Mouse (Mus musculus) liver, embryonic 14.5 days (tissue): Measurements from ENCODE around the gene Birc3. TPM values are rescaled to one million over a fixed set of nuclear protein-coding genes. Genes with fewer than 3 reads are reported as not detected.
A peak's percentile ranks its signal among the peaks of the same experiment; 100 is the strongest.

Experiments
- ATAC-seq: fragments of 200-750 bp; cut with Nextera tagmentation; 2 replicates; pipeline ENCODE4 v1.8.0; 2017; ENCODE audit warnings: moderate number of reproducible peaks, mild to moderate bottlenecking, moderate library complexity; ENCODE audit not compliant: insufficient read depth
- DNase-seq, 3 experiments: peaks; one replicate each; pipeline ENCODE4 v3.0.0-alpha.2; 2012 to 2013; ENCODE audit warnings: low read depth in 3 of 3, low spot score in 3 of 3
- H3K27ac ChIP-seq: fragments of 300-500 bp; sonication (generic); 2 replicates; pipeline ENCODE4 v1.5.1; 2014; ENCODE audit warnings: moderate library complexity, mild to moderate bottlenecking, control low read depth, inconsistent platforms
- H3K27me3 ChIP-seq: fragments of 300-500 bp; sonication (generic); 2 replicates; pipeline ENCODE4 v1.6.1; 2014; ENCODE audit warnings: mild to moderate bottlenecking, low read length, moderate library complexity; ENCODE audit not compliant: control insufficient read depth, insufficient read depth
- H3K36me3 ChIP-seq: fragments of 300-500 bp; sonication (generic); replicated peaks from 2 replicates; pipeline ENCODE4 v1.6.1; 2014; ENCODE audit warnings: low read depth; ENCODE audit not compliant: control insufficient read depth, insufficient read depth
- H3K4me1 ChIP-seq, 2 experiments: fragments of 200-500 bp in 1 of 2; fragments of 300-500 bp in 1 of 2; sonication (generic) in 1 of 2; replicated peaks; 2 replicates each; pipeline ENCODE4 v1.6.1; 2012 to 2014; ENCODE audit warnings: antibody characterized with exemption in 1 of 2, inconsistent platforms in 1 of 2, low read length in 1 of 2; ENCODE audit not compliant: control insufficient read depth in 2 of 2, insufficient read depth in 2 of 2
- H3K4me2 ChIP-seq: fragments of 300-500 bp; sonication (generic); 2 replicates; pipeline ENCODE4 v1.6.1; 2014; ENCODE audit warnings: low read depth, mild to moderate bottlenecking, control low read depth, moderate library complexity
- H3K4me3 ChIP-seq, 2 experiments: fragments of 200-500 bp in 1 of 2; fragments of 300-500 bp in 1 of 2; sonication (generic) in 1 of 2; 2 replicates each; pipeline ENCODE4 v1.5.1; 2012 to 2014; ENCODE audit warnings: low read depth in 2 of 2, low read length in 2 of 2, mild to moderate bottlenecking in 2 of 2, control low read depth in 1 of 2, inconsistent platforms in 1 of 2, moderate library complexity in 1 of 2; ENCODE audit not compliant: insufficient read depth in 1 of 2
- H3K9ac ChIP-seq: fragments of 300-500 bp; sonication (generic); replicated peaks from 2 replicates; pipeline ENCODE4 v1.6.1; 2014; ENCODE audit warnings: mild to moderate bottlenecking, control low read depth, moderate library complexity
- H3K9me3 ChIP-seq: fragments of 300-500 bp; sonication (generic); 2 replicates; pipeline ENCODE4 v1.6.1; 2016; ENCODE audit warnings: low read length, mixed read lengths; ENCODE audit not compliant: control insufficient read depth
- CTCF ChIP-seq: IDR thresholded peaks from 2 replicates; pipeline ENCODE4 v1.5.1; 2016; ENCODE audit warnings: antibody characterized with exemption, low read depth, control low read depth
- EP300 ChIP-seq: IDR thresholded peaks from 2 replicates; pipeline ENCODE4 v1.6.1; 2016; ENCODE audit warnings: antibody characterized with exemption, low read depth
- WGBS: fragments of 180-500 bp; shearing (Covaris S2); extraction: QIAGEN DNeasy Blood & Tissue Kit; methylation state at CpG from one replicate; pipeline ENCODE4 v1.1.7; 2014; ENCODE audit not compliant: insufficient replicate concordance; 5-methylcytosine and 5-hydroxymethylcytosine counted together
- polyA plus RNA-seq, 2 experiments: library from polyadenylated mRNA; depleted of rRNA in 1 of 2; stranded (reverse) in 1 of 2; unstranded in 1 of 2; fragments of >200 nt; fragmentation: Nextera tagmentation in 1 of 2; extraction: Ambion mirVana in 1 of 2; gene quantifications; 2 replicates each; pipeline versions ENCODE4 v1.2.1 to v1.2.3; 2012 to 2014

Gene Birc3
- polyA plus RNA-seq, 2 experiments = 4.7 TPM

GRCm38 (mm10) chr9:7873511-7874211 lies 675 bp upstream of the Birc3 start:
- H3K4me2 ChIP-seq = peak overlapping the region; percentile 75
- H3K36me3 ChIP-seq = no peaks in the 10 kb centered on the region
- WGBS = 69% methylated on average over 8 of the region's 8 CpGs
- DNase-seq (no peak), ATAC-seq (no peak)
- H3K9ac ChIP-seq = peak overlapping the region; percentile 62; the same call in 1 of the 2 replicates
- TF ChIP-seq CTCF (peak; percentile 40; the same call in 1 of the 2 replicates), EP300 (no peak)
- H3K4me3 ChIP-seq = peak overlapping the region in 1 of 2 experiments; percentile 57; a peak in 2 of 4 replicates
- no peaks in the 10 kb centered on the region for H3K27me3 ChIP-seq
- H3K4me1 ChIP-seq = peaks cover 0 to 15% of the 10 kb centered on the region in 2 experiments; a peak in 3 of 4 replicates
- peak overlapping the region; percentile 50; the same call in 1 of the 2 replicates for H3K27ac ChIP-seq
- no peaks in the 10 kb centered on the region for H3K9me3 ChIP-seq

- DNase-seq (no peak), ATAC-seq (peak; percentile 24; the same call in 1 of the 2 replicates)
- Histone ChIP-seq H3K9me3 (no peaks in the 10 kb centered on the region), H3K36me3 (no peaks in the 10 kb centered on the region), H3K4me2 (peak overlapping the region; percentile 75), H3K9ac (peak overlapping the region; percentile 62), H3K27ac (peak overlapping the region; percentile 50; the same call in 1 of the 2 replicates), H3K4me3 (peak overlapping the region; percentile 57 to 73), H3K4me1 (peaks cover 0 to 15% of the 10 kb centered on the region in 2 experiments; a peak in 3 of 4 replicates), H3K27me3 (no peaks in the 10 kb centered on the region)
- 11% methylated on average over 23 of the region's 23 CpGs for WGBS
- TF ChIP-seq EP300 = no peak
- no peak for TF ChIP-seq CTCF
Observed at GRCm38 (mm10) chr9:7872044-7872774, 777 bp downstream of the Birc3 start.

- Histone ChIP-seq H3K4me2 (peak overlapping the region; percentile 75), H3K4me3 (peak overlapping the region; percentile 57 to 73; a peak in 3 of 4 replicates), H3K27me3 (no peaks in the 10 kb centered on the region), H3K4me1 (peaks cover 0 to 15% of the 10 kb centered on the region in 2 experiments; a peak in 3 of 4 replicates), H3K27ac (no peak overlapping the region), H3K9ac (no peak overlapping the region), H3K36me3 (no peaks in the 10 kb centered on the region), H3K9me3 (no peaks in the 10 kb centered on the region)
- no peak for TF ChIP-seq EP300
- no peak for TF ChIP-seq CTCF
- WGBS = 50% methylated on average over 4 of the region's 4 CpGs
- no peak for ATAC-seq
- no peak for DNase-seq
Observed at GRCm38 (mm10) chr9:7871316-7872043, 1.5 kb downstream of the Birc3 start.

GRCm38 (mm10) chr9:7870556-7871315 lies 2.2 kb downstream of the Birc3 start:
- Histone ChIP-seq H3K4me3 (no peak overlapping the region), H3K9ac (no peak overlapping the region), H3K27ac (no peak overlapping the region), H3K27me3 (no peaks in the 10 kb centered on the region), H3K4me1 (peaks cover 0 to 15% of the 10 kb centered on the region in 2 experiments; a peak in 3 of 4 replicates), H3K9me3 (no peaks in the 10 kb centered on the region), H3K4me2 (no peak overlapping the region), H3K36me3 (no peaks in the 10 kb centered on the region)
- TF ChIP-seq CTCF = no peak
- TF ChIP-seq EP300 = no peak
- no peak for ATAC-seq
- whole genome bisulfite sequencing = 74% methylated on average over 10 of the region's 10 CpGs
- no peak for DNase-seq
